Mouse (Mus musculus): ENCODE data around the gene Cfb.
"Not testable (repeated sequence)": the region's sequence is repeated elsewhere in the genome, so short reads cannot be mapped to it uniquely, and the experiment has no call there.

The Cfb gene

DNA sequence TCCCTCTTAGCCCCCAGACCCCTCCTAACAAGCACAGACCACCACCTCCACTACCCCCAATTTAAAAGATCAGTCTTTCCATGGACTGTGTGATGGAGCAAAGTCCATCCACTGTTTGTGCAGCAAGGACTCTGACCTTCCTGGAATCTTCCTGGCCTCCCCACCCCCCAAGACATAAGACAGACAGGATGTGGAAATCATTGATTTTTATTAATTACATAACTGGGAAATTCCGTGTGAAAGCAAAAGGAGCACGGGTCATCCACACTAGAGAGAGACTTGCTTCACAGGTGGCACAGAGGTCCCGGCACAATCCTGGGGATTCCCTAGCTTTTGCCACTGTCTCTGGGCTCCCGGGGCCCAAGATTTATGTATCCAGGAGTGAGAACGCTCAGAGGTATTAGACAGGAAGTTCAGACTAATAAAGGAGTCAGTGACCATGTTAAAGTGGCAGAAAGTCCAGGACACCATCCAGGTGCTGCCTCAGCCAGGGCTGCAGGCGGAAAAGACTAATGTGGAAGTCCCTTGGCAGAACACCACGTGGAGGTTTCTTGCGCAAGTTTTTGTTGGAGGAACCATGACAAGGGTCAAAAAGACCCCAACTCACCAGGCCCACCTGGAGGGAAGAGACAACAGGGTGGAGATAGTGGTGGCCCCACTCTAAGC is at the start of gene Cfb:
Gene Cfb, minus strand, starts transcription at position 103 of the 666 bp plus-strand sequence.
- no peak for DNase-seq

DNA sequence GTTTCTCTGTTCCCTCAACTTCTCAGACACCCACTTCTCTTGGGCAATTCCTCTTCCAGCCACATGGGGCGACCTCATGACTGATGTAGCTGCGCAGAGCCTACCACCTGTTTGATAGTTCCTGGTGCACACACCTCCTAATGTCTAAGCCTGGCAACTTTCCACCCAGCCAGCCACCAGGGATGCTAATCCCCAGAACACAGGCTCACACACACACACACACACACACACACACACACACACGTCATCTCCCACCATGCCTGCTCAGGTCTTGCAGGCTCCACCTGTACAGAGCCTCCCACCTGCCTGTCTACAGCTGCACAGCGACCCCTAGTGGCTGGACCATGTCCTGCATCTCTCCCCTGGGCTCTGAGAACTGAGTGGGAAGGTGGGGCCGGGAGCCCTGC is 49.6 kb upstream of the Cfb start:
- peak; percentile 85 for DNase-seq

- no peak for DNase-seq
These were observed 48.7 kb upstream of the Cfb start for GRCm38 (mm10) chr17:34910982-34911381.

GRCm38 (mm10) chr17:34902895-34903294 is 40.6 kb upstream of the Cfb start:
- DNase-seq, result no peak

- DNase-seq, result not testable (repeated sequence)
These were observed 39.6 kb upstream of the Cfb start for GRCm38 (mm10) chr17:34901948-34902347.

DNA sequence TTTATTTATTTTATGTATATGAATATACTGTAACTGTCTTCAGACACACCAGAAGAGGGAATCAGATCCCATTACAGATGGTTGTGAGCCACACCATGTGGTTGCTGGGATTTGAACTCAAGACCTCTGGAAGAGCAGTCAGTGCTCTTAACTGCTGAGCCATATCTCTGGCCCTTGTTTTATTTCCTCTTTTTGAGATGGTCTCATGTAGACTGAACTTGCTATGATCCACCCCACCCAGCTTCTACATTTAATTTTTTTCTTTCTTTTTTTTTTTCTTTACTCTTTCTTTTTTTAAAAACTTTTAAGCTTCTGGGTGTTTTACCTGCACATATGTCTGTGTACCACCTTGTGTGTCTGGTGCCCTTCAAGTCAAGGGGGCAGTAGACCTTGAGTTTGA is 38.5 kb upstream of the Cfb start:
- DNase-seq, result not testable (repeated sequence)

DNA sequence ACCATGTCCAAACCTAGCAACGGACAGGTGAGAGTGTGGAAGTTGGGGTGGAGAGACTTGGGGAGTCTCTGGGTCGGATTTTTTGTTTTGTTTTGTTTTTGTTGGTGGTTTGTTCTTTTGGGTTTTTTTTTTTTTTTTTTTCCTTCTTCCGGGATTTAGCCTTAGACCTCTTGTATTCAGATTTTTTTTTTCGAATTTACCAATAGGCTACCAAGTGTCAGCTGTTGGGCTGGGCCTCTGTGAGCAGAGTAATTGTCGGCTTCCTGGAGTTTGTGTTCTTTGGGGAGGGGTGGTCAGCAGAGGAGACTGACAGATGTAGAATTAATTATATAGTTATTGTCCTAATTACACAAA is 37.5 kb upstream of the Cfb start:
- DNase-seq, result no peak

GRCm38 (mm10) chr17:34899053-34899889 is 37.0 kb upstream of the Cfb start:
- peak; percentile 52 for DNase-seq

DNA sequence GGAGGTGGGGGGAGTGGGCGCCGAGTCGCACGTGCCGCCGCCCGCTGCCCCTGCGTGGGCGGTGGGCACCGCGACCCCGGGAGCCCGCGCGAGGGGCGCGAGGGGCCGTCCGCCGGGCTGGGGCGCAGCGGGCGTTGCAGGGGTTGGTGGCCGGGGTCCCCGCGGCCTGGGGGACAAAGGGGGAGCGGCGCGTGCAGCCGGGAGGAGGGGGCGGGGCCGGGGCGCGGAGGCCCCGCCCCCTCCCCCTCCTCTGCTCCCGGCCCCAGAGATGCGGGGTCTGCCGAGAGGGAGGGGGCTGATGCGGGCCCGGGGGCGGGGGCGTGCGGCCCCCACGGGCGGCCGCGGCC is 36.4 kb upstream of the Cfb start:
- DNase-seq, result peak; percentile 32

- peak; percentile 80 for DNase-seq
These were observed 35.9 kb upstream of the Cfb start, which contains the start of the genes C2 and Ehmt2 for GRCm38 (mm10) chr17:34898160-34898586. Gene C2, minus strand, starts transcription at chr17:34898265. Gene Ehmt2, plus strand, starts transcription at chr17:34898469.

GRCm38 (mm10) chr17:34897373-34898159 is 35.2 kb upstream of the Cfb start:
- DNase-seq, result peak; percentile 47

DNA sequence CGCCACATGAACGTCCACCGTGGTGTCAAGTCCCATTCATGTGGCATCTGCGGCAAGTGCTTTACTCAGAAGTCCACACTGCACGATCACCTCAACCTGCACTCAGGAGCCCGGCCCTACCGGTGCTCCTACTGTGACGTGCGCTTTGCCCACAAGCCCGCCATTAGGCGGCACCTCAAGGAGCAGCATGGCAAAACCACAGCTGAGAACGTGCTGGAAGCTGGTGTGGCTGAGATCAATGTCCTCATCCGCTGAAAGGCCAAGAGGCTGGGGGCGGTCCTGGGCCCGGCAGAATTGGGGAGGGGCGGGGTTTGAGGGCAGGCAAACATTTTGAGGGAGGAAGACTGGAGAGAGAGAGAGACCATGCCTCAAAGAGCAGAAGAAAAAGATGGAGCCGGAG is 34.0 kb upstream of the Cfb start:
- DNase-seq, result peak; percentile 40

DNA sequence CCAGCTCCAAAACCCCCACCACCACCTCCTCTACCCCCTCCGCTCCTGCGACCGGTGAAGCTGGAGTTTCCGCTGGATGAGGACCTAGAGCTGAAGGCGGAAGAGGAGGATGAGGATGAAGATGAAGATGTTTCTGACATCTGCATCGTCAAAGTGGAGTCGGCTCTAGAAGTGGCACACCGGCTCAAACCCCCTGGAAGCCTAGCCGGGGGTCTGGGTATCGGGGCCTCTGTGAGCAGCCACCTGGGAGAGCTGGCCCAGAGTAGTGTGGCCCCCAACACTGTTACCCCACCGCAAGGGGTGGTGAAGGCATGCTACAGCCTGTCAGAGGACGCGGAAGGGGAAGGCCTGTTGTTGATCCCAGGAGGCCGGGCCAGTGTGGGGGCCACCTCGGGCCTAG is 33.4 kb upstream of the Cfb start:
- no peak for DNase-seq

DNA sequence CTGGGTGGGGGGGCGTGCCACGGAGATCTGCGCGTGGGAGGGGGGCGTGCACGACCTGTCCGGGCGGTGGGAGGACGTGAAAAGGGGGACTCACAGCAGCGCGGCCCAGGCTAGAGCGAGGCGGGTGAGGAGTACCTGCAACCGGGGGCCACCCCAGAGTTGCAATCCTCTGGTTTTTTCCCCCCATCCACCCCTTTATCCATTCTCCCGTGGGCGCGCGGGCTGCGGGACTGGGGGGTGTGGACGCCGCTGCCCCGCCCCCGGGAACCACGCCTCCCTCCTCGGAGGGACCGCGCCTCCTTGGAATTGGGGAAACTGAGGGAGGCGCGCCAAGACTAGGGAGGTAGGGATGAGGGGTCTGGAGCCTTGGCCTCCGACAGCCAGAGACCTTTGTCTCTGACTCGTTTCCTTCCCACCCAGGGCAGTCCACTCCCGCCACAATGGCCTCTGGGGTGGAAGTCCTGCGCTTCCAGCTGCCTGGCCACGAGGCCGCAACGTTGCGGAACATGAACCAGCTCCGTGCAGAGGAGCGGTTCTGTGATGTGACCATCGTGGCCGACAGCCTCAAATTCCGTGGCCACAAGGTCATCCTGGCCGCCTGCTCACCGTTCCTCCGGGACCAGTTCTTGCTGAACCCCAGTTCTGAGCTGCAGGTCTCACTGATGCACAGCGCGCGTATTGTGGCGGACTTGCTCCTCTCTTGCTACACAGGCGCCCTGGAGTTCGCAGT is 32.6 kb upstream of the Cfb start:
- peak; percentile 62 for DNase-seq

GRCm38 (mm10) chr17:34894074-34894597 is 31.8 kb upstream of the Cfb start:
- peak; percentile 93 for DNase-seq

DNA sequence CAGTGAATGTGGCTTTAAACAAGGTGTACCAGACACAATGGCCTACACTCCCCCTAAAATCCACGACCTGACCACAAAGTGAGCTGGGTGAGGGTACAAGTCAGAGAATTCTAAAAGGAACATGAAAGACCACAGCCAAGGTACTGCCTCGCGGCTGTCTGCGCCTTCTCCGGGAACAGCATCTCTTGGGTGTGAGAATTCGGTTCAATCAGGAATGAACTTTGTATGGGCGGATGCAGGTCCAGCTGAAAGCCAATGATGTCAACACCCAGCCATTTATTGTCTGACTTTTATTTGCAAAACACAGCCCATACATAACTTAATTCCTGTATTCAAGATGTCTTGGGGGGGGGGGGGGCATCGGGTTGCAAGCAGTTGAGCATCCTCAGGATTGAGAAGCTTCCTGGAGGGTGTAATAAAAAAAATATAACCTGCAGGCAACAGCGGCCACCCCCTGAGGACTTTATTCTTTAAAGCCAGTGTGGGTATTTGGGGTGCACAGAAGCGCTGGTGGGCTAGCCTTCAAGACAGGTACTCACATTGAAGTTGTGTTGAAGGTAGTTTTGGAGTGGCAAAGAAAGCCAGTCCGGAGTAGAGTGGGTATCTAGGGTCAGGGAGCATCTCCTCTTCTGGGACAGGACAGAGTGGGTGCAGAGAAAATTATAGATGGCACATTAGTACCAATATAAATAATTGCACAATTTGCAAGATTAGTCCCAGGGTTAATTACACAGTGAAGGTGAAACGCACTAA is 30.9 kb upstream of the Cfb start:
- no peak for DNase-seq

- no peak for DNase-seq
These were observed 29.1 kb upstream of the Cfb start for GRCm38 (mm10) chr17:34891377-34891776.

DNA sequence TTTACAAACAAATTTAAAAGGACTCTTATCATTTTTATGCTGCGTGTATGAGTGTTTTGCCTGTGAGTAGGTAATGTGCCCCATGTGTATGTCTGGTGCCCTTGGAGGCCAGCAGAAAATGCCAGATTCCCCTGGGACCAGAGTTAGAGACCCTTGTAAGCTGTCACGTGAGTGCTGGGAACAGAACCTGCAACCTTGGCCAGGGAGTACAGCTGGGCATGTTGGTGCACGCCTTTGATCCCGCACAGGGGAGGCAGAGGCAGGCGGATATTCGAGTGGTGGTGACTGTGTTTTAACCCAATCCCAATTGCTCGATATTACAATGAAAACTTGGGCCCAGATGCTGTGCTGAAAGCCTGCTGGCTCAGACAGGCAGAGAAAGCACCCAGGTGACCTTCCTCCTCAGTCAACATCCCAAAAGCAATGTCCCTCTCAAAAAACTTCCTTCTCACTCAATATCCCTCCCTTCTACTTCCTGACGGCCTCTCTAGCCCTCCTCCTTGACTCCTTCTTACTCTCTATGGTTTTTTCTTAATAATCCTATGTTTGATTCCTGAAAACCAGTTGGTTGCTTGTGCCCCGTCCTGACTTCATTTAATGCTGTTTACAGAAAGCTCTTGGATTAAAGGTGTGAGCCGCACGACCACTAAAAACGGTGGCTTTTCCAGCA is 27.9 kb upstream of the Cfb start:
- DNase-seq, result no peak

- DNase-seq, result no peak
These were observed 25.6 kb upstream of the Cfb start for GRCm38 (mm10) chr17:34887942-34888341.

- DNase-seq, result no peak
These were observed 23.3 kb upstream of the Cfb start for GRCm38 (mm10) chr17:34885615-34886014.

DNA sequence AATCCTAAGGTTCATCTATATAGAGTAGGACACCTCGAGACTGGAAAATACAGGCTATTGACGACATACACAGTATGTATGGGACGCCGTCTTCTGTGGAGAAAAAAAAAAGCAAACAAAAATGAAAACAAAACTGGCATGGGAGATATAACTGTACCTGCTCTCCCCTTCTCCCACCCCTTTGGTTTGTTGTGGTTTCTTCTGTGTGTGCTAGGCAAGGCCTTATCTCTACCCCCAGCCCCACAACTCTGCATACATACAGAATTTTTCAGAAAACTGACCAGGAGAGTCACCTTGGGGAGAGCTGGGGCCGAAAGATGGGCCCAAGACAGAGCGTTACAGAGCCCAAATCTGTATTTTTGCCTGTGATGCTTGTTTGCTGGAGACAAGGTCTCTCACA is 22.4 kb upstream of the Cfb start:
- DNase-seq, result no peak
